Mouse (Mus musculus): ENCODE results near the gene Cyp2s1. TPM values are rescaled to one million over a fixed set of nuclear protein-coding genes. Genes with fewer than 3 reads are reported as not detected.
A peak's percentile ranks its signal among the peaks of the same experiment; 100 is the strongest.

Cyp2s1 gene
- polyA plus RNA-seq, 1 experiment from 2014 or later: 3.0 TPM

DNA sequence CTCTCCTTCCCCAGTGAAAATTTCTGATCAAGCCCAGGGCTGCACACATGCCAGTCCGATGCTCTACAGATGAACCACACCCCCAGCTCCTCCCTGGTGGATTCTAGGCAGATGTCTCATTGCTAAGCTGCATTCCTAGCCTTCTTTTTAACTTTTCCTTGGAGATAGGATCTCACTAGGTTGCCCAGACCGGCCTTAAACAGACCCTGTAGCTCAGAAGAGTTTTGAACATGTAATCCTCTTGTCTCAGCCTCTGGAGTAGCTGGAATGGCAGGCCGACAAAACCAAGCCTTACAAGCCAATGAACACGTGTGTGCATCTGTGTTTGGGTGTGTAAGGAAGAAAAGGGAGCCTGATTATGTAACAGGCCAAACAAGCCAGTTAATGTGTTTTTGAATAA, 36.0 kb downstream of the Cyp2s1 start:
- no peak for ATAC-seq (ENCODE audit: extremely low read depth, insufficient number of reproducible peaks, low FRiP score, low TSS enrichment)
- Histone ChIP-seq H3K27ac (replicated peaks) (no peak overlapping the region), H3K9me3 (no peaks in the 10 kb centered on the region), H3K4me2 (no peak overlapping the region), H3K27me3 (replicated peaks) (no peaks in the 10 kb centered on the region), H3K9ac (no peak overlapping the region), H3K4me1 (peaks cover 38% of the 10 kb centered on the region), H3K36me3 (peaks cover 37% of the 10 kb centered on the region), H3K4me3 (no peak overlapping the region)
- WGBS: 51% methylated on average over 4 of the region's 4 CpGs

DNA sequence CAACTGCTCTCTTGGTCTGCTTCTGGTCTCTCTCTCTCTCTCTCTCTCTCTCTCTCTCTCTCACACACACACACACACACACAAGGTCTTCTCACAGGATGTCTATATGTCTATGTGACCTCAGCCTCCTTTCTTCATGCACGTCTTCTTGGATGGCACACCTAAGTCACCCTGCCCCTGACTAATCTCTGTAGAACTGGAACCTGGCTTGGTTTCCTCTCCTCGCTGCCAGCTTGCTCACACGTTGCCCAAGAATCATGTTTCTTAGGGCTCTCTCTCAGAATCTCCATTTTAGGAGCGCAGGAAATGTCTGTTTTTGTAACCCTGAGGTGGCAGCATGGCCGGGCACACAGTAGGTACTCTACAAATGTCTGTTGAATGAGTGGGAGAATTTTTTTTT, 36.7 kb downstream of the Cyp2s1 start:
- 81% methylated on average over 5 of the region's 5 CpGs for WGBS
- ATAC-seq (ENCODE audit: extremely low read depth, insufficient number of reproducible peaks, low FRiP score, low TSS enrichment): no peak
- H3K4me1 ChIP-seq: peaks cover 35% of the 10 kb centered on the region

DNA sequence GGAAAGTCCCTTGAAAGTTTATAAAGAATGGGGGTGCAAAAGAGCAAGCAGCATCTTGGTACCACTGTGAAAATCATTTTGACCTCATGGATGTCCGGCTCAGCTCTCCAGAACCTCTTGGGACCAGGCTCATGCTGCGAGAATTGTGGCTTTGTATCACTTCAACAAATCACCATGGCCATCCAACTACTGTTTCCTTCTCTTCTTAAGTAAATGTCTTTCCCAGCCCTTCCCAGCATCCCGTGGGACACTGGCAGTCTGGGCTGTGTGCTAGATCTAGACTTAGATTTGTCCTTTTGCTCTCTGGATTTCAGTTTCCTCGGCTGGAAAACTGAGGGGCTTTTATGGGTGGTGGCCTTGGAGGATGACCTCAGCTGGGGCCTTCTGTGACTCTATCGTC, 48.5 kb downstream of the Cyp2s1 start:
- Histone ChIP-seq H3K4me2 (no peak overlapping the region), H3K4me3 (no peak overlapping the region), H3K27ac (replicated peaks) (no peak overlapping the region), H3K9ac (no peak overlapping the region), H3K9me3 (no peaks in the 10 kb centered on the region), H3K27me3 (replicated peaks) (no peaks in the 10 kb centered on the region), H3K4me1 (peaks cover 9% of the 10 kb centered on the region; the same call in 1 of the 2 replicates), H3K36me3 (peaks cover 91% of the 10 kb centered on the region)
- WGBS: 80% methylated on average over 5 of the region's 5 CpGs
- no peak for ATAC-seq (ENCODE audit: extremely low read depth, insufficient number of reproducible peaks, low FRiP score, low TSS enrichment)

More for the DNA sequence above, 36.7 kb downstream of the Cyp2s1 start:
- Histone ChIP-seq H3K9ac (no peak overlapping the region), H3K4me3 (no peak overlapping the region), H3K36me3 (peaks cover 40% of the 10 kb centered on the region), H3K9me3 (no peaks in the 10 kb centered on the region), H3K27ac (replicated peaks) (no peak overlapping the region), H3K4me2 (no peak overlapping the region), H3K27me3 (replicated peaks) (no peaks in the 10 kb centered on the region)

DNA sequence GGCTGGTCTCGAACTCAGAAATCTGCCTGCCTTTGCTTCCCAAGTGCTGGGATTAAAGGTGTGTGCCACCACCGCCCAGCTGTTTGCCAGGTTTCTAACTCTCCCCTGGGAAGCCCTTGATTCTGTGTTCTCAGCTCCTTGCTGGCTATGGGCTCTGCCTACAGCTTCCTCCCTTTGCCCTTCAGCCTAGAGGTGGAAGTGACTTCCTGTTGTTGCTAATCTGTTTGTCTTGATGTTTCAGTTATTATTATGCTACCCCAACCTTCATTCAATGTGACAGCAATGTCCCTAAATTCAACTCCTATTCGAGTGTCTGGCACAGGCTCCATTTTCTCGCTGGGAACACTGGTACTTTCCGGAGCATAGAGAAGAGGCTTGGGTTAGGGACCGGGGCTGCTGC, 50.6 kb downstream of the Cyp2s1 start:
- H3K27ac ChIP-seq (replicated peaks): no peak overlapping the region
- peaks cover 9% of the 10 kb centered on the region; the same call in 1 of the 2 replicates for H3K4me1 ChIP-seq
- no peak overlapping the region for H3K4me3 ChIP-seq
- H3K36me3 ChIP-seq: peaks cover 90% of the 10 kb centered on the region
- H3K4me2 ChIP-seq: no peak overlapping the region
- H3K9me3 ChIP-seq: no peaks in the 10 kb centered on the region
- H3K27me3 ChIP-seq (replicated peaks): no peaks in the 10 kb centered on the region
- H3K9ac ChIP-seq: no peak overlapping the region
- no peak for ATAC-seq (ENCODE audit: extremely low read depth, insufficient number of reproducible peaks, low FRiP score, low TSS enrichment)
- WGBS: 69% methylated on average over 6 of the region's 6 CpGs

DNA sequence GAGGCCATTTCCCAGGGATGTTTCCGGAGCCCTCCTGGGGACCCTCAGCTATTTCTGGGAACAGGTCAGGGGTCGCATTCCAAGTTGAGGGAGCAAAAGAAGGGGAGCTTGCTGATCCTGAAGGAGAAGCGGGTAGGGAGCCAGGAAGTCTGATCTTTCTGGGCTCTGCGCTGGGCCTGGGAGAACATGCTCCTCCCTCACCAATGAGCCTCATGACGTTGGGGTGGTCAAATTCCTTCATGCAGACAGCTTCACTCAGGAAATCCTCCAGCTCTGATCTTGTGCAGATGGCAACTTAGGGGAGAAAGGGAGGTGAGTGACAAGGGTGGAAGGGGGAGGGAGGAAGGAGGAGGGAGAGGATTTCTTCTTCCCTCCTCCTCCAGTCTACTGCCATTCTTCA, 52.5 kb downstream of the Cyp2s1 start:
- WGBS: 30% methylated on average over 5 of the region's 5 CpGs
- ATAC-seq (ENCODE audit: extremely low read depth, insufficient number of reproducible peaks, low FRiP score, low TSS enrichment): no peak
- H3K36me3 ChIP-seq: peaks cover 89% of the 10 kb centered on the region

DNA sequence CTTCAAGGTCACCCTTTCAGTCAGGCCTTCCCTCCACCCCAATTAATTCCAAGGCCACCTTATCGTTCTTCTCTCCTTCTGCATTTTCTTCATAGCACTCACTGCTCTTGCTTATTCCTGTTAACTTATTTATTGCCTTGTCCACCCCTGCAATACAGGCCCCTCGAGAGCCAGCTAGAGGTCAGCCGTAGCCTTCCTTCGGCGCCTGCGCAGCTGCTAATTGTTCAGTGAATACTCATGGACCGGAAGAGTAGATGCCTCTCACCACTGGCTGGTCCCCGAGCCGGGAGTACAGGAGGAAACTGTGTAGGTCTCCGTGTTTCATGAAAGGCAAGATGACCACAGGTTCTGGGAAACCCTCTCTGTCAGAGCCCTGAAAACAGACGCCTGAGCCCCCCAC, 53.0 kb downstream of the Cyp2s1 start:
- Histone ChIP-seq H3K4me1 (peaks cover 9% of the 10 kb centered on the region; the same call in 1 of the 2 replicates), H3K4me3 (no peak overlapping the region), H3K9ac (no peak overlapping the region; the same call in 1 of the 2 replicates), H3K9me3 (no peaks in the 10 kb centered on the region), H3K27ac (replicated peaks) (peak overlapping the region; percentile 70), H3K36me3 (peaks cover 89% of the 10 kb centered on the region), H3K4me2 (no peak overlapping the region), H3K27me3 (replicated peaks) (no peaks in the 10 kb centered on the region)
- 59% methylated on average over 11 of the region's 11 CpGs for WGBS
- no peak for ATAC-seq (ENCODE audit: extremely low read depth, insufficient number of reproducible peaks, low FRiP score, low TSS enrichment)

More for the DNA sequence above, 52.5 kb downstream of the Cyp2s1 start:
- no peak overlapping the region for H3K4me3 ChIP-seq
- H3K27me3 ChIP-seq (replicated peaks): no peaks in the 10 kb centered on the region
- H3K27ac ChIP-seq (replicated peaks): peak overlapping the region; percentile 70
- H3K9ac ChIP-seq: no peak overlapping the region; the same call in 1 of the 2 replicates
- H3K9me3 ChIP-seq: no peaks in the 10 kb centered on the region
- no peak overlapping the region for H3K4me2 ChIP-seq
- peaks cover 9% of the 10 kb centered on the region; the same call in 1 of the 2 replicates for H3K4me1 ChIP-seq

DNA sequence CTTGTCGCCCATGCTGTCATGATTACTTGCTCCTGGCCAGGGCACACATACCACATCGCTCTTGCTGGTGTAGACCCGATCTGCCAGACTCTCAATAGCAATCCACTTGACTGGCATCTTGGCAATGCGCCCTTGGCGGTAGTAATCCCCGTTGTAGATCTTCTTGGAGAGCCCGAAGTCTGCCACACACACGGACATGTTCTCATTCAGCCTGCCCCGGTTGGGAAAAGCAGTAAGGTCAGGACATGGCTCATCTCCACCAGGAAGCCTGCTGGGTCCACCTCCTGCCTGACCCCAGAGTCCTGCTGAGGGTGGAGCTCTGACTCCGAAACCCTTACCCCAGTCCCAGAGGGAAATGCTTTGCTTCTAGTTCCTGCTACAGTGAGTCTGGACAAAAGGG, 55.4 kb downstream of the Cyp2s1 start:
- Histone ChIP-seq H3K9ac (no peak overlapping the region), H3K4me1 (peaks cover 12% of the 10 kb centered on the region; the same call in 1 of the 2 replicates), H3K9me3 (no peaks in the 10 kb centered on the region), H3K4me2 (no peak overlapping the region), H3K27ac (replicated peaks) (no peak overlapping the region), H3K27me3 (replicated peaks) (no peaks in the 10 kb centered on the region), H3K4me3 (no peak overlapping the region), H3K36me3 (peaks cover 74% of the 10 kb centered on the region)
- ATAC-seq (ENCODE audit: extremely low read depth, insufficient number of reproducible peaks, low FRiP score, low TSS enrichment): no peak
- 72% methylated on average over 10 of the region's 10 CpGs for WGBS

DNA sequence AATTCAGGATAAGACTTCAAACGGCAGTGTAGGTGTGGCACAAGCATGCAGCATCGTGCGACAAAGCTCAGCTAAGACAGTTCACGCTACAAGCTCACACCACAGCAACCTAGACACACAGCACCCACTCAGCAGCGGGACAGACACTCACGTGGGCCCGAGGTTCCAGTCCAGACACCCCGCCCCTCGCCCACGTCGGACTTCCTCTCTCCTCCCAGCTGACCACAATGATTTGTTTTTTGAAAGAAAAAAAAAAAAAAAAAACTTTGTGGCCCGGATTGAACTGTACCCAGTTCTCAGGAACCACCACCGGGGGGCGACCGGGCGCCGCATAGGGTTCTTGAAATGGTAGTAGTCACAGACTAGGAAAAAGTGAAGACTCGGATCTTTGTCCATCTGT, 60.7 kb downstream of the Cyp2s1 start:
- 0 out of 2 replicates have a peak, but pooled peaks have one; percentile 14 for ATAC-seq (ENCODE audit: extremely low read depth, insufficient number of reproducible peaks, low FRiP score, low TSS enrichment)
- Histone ChIP-seq H3K27me3 (replicated peaks) (no peaks in the 10 kb centered on the region), H3K9me3 (no peaks in the 10 kb centered on the region), H3K36me3 (peaks cover 45% of the 10 kb centered on the region), H3K4me3 (peak overlapping the region; percentile 99), H3K9ac (peak overlapping the region; percentile 82), H3K27ac (replicated peaks) (peak overlapping the region; percentile 99), H3K4me1 (peaks cover 30% of the 10 kb centered on the region), H3K4me2 (peak overlapping the region; percentile 90)
- under 1% methylated on average over 18 of the region's 18 CpGs for WGBS

DNA sequence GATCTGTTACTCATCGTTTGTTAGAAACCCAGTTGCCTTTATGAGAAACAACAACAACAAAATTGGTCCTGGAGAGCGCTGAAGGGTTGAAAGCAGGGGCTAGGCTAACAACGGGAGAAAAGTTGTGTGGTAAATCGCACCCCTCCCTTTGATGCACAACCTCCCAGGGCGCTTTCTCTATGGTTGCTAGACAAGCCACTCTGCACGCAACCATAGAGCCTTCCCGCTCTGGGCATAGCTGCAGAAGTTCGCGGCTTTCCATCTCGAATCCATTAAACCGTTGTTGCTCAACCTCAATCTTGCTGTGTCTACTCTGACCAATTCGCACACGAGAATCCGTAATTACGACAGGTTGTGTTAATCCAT, 61.3 kb downstream of the Cyp2s1 start:
- peak overlapping the region; percentile 99 for H3K27ac ChIP-seq (replicated peaks)
- no peak for ATAC-seq (ENCODE audit: extremely low read depth, insufficient number of reproducible peaks, low FRiP score, low TSS enrichment)
- peaks cover 30% of the 10 kb centered on the region for H3K4me1 ChIP-seq
- peaks cover 45% of the 10 kb centered on the region for H3K36me3 ChIP-seq
- H3K27me3 ChIP-seq (replicated peaks): no peaks in the 10 kb centered on the region
- peak overlapping the region; percentile 90 for H3K4me2 ChIP-seq
- under 1% methylated on average over 15 of the region's 15 CpGs for WGBS
- H3K9me3 ChIP-seq: no peaks in the 10 kb centered on the region
- peak overlapping the region; percentile 99 for H3K4me3 ChIP-seq
- peak overlapping the region; percentile 82 for H3K9ac ChIP-seq

DNA sequence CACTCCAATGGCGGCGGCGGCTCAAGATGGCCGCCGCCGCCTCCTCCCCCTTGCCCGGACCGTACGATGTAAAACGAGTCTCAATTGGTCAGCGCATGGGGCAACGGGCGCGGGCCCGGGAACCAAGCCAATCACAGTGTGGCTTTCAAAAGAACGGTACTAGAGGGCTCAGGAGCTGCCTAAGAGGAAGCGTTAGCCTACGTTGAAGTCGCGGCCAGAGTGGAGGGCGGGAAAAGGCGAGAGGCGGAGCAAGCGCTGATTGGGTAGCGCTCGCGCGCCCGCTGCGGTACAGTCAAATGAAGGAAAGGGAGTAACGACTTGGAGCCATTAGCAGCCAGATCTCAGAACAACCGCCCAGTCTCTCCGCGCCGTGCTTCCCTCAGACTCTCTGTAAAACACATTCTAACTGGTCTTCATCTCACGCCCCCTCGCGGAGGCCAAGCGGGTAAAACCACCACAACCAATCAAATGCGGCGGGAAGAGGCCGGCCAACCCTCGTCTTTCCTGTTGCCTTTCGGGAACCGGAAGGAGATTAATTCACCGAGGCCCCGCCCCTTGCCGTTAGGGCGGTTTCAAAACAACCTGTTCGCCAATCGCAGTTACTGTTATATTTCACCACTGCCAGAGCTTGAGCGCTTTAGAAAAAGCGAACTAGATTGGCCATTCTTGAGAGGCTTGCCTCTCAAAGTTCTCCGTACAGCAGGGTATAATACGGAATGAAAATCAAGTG, 61.8 kb downstream of the Cyp2s1 start, which contains the start of gene Hnrnpul1:
Hnrnpul1 (minus strand) TSS at position 20 of the 730 bp plus-strand sequence.
- Histone ChIP-seq H3K4me3 (peak within 1 kb of the TSS; percentile 99), H3K4me1 (peaks cover 30% of the 10 kb centered on the region), H3K27me3 (replicated peaks) (no peaks in the 10 kb centered on the region), H3K27ac (replicated peaks) (peak within 1 kb of the TSS; percentile 99), H3K4me2 (peak within 1 kb of the TSS; percentile 90), H3K9me3 (no peaks in the 10 kb centered on the region), H3K36me3 (peaks cover 45% of the 10 kb centered on the region), H3K9ac (peak within 1 kb of the TSS; percentile 100)
- ATAC-seq (ENCODE audit: extremely low read depth, insufficient number of reproducible peaks, low FRiP score, low TSS enrichment): peak; percentile 90
- under 1% methylated on average over 54 of the region's 55 CpGs for WGBS

DNA sequence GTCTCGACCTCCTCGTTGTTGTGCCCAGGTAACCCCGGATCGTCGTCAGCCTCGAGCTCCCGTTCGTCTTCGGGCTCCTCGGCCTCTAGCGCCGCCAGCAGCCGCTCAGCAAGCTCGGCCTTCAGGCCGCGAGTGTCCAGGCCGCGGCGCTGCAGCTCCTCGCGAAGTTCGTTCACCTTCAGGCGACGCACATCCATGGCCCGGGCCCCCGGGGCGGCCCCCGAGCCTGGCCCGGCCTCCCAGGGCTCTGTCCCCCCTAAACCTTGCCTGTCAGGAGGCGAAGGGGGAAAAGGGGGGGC, 62.3 kb downstream of the Cyp2s1 start:
- WGBS: 1% methylated on average over 19 of the region's 30 CpGs
- ATAC-seq (ENCODE audit: extremely low read depth, insufficient number of reproducible peaks, low FRiP score, low TSS enrichment): no peak
- H3K4me1 ChIP-seq: peaks cover 30% of the 10 kb centered on the region

More for the DNA sequence above, 62.3 kb downstream of the Cyp2s1 start:
- Histone ChIP-seq H3K9me3 (no peaks in the 10 kb centered on the region), H3K9ac (peak overlapping the region; percentile 100), H3K27me3 (replicated peaks) (no peaks in the 10 kb centered on the region), H3K27ac (replicated peaks) (peak overlapping the region; percentile 99), H3K4me3 (peak overlapping the region; percentile 99), H3K4me2 (peak overlapping the region; percentile 90), H3K36me3 (peaks cover 47% of the 10 kb centered on the region)
